Mouse (Mus musculus): ENCODE results near the gene Lpcat1.

- TF ChIP-seq GATA1 (IDR thresholded peaks at IDR 0.05; ENCODE audit: borderline replicate concordance, low read length) (no peak), FLI1 (IDR thresholded peaks at IDR 0.05; ENCODE audit: low read length) (no peak)
These were observed 21.7 kb downstream of the Lpcat1 start for GRCm38 (mm10) chr13:73488707-73489106.

All from megakaryocyte, embryonic 14.5 days (primary cell).